Mouse (Mus musculus): ENCODE results near the gene Sipa1l1. TPM values are rescaled to one million over a fixed set of nuclear protein-coding genes. Genes with fewer than 3 reads are reported as not detected.

Gene Sipa1l1
- polyA plus RNA-seq, 1 experiment, result 152 TPM

- peaks cover 29% of the 10 kb centered on the region for H3K4me1 ChIP-seq (ENCODE audit: control insufficient read depth, insufficient read depth, low read length)
- no peak overlapping the region for H3K4me3 ChIP-seq (ENCODE audit: insufficient read depth, low read length)
- TF ChIP-seq POLR2A (IDR thresholded peaks at IDR 0.05; ENCODE audit: extremely low read depth, insufficient read depth, low read length) (no peak), CTCF (IDR thresholded peaks at IDR 0.05; ENCODE audit: extremely low read depth, insufficient read depth, low read length) (no peak)
- no peak overlapping the region for H3K27ac ChIP-seq (ENCODE audit: insufficient read depth, low read length)
Measured at GRCm38 (mm10) chr12:82369402-82370160, 200.5 kb downstream of the Sipa1l1 start.

- H3K4me1 ChIP-seq (ENCODE audit: control insufficient read depth, insufficient read depth, low read length), result peaks cover 31% of the 10 kb centered on the region
- no peak overlapping the region for H3K27ac ChIP-seq (ENCODE audit: insufficient read depth, low read length)
- TF ChIP-seq POLR2A (IDR thresholded peaks at IDR 0.05; ENCODE audit: extremely low read depth, insufficient read depth, low read length) (no peak), CTCF (IDR thresholded peaks at IDR 0.05; ENCODE audit: extremely low read depth, insufficient read depth, low read length) (no peak)
- no peak overlapping the region for H3K4me3 ChIP-seq (ENCODE audit: insufficient read depth, low read length)
Measured at GRCm38 (mm10) chr12:82371266-82371665, 202.1 kb downstream of the Sipa1l1 start.

- Histone ChIP-seq H3K4me3 (ENCODE audit: insufficient read depth, low read length) (no peak overlapping the region), H3K27ac (ENCODE audit: insufficient read depth, low read length) (no peak overlapping the region), H3K4me1 (ENCODE audit: control insufficient read depth, insufficient read depth, low read length) (peaks cover 21% of the 10 kb centered on the region)
- TF ChIP-seq CTCF (IDR thresholded peaks at IDR 0.05; ENCODE audit: extremely low read depth, insufficient read depth, low read length) (no peak), POLR2A (IDR thresholded peaks at IDR 0.05; ENCODE audit: extremely low read depth, insufficient read depth, low read length) (no peak)
Measured at GRCm38 (mm10) chr12:82374020-82374419, 204.9 kb downstream of the Sipa1l1 start.

- Histone ChIP-seq H3K4me1 (ENCODE audit: control insufficient read depth, insufficient read depth, low read length) (peaks cover 13% of the 10 kb centered on the region), H3K4me3 (ENCODE audit: insufficient read depth, low read length) (no peak overlapping the region), H3K27ac (ENCODE audit: insufficient read depth, low read length) (no peak overlapping the region)
- TF ChIP-seq CTCF (IDR thresholded peaks at IDR 0.05; ENCODE audit: extremely low read depth, insufficient read depth, low read length), result no peak
- TF ChIP-seq POLR2A (IDR thresholded peaks at IDR 0.05; ENCODE audit: extremely low read depth, insufficient read depth, low read length), result no peak
Measured at GRCm38 (mm10) chr12:82382932-82383331, 213.8 kb downstream of the Sipa1l1 start.

GRCm38 (mm10) chr12:82384719-82385118 lies 215.6 kb downstream of the Sipa1l1 start:
- no peak for TF ChIP-seq POLR2A (IDR thresholded peaks at IDR 0.05; ENCODE audit: extremely low read depth, insufficient read depth, low read length)
- no peak for TF ChIP-seq CTCF (IDR thresholded peaks at IDR 0.05; ENCODE audit: extremely low read depth, insufficient read depth, low read length)
- Histone ChIP-seq H3K4me3 (ENCODE audit: insufficient read depth, low read length) (no peak overlapping the region), H3K4me1 (ENCODE audit: control insufficient read depth, insufficient read depth, low read length) (peaks cover 13% of the 10 kb centered on the region), H3K27ac (ENCODE audit: insufficient read depth, low read length) (no peak overlapping the region)

GRCm38 (mm10) chr12:82387042-82387441 lies 217.9 kb downstream of the Sipa1l1 start:
- no peak overlapping the region for H3K4me3 ChIP-seq (ENCODE audit: insufficient read depth, low read length)
- TF ChIP-seq CTCF (IDR thresholded peaks at IDR 0.05; ENCODE audit: extremely low read depth, insufficient read depth, low read length) (no peak), POLR2A (IDR thresholded peaks at IDR 0.05; ENCODE audit: extremely low read depth, insufficient read depth, low read length) (no peak)
- peaks cover 10% of the 10 kb centered on the region for H3K4me1 ChIP-seq (ENCODE audit: control insufficient read depth, insufficient read depth, low read length)
- peak overlapping the region; percentile 13; the same call in 1 of the 2 replicates for H3K27ac ChIP-seq (ENCODE audit: insufficient read depth, low read length)

- Histone ChIP-seq H3K4me3 (ENCODE audit: insufficient read depth, low read length) (no peak overlapping the region), H3K4me1 (ENCODE audit: control insufficient read depth, insufficient read depth, low read length) (peaks cover 9% of the 10 kb centered on the region), H3K27ac (ENCODE audit: insufficient read depth, low read length) (peak overlapping the region; percentile 13; the same call in 1 of the 2 replicates)
- TF ChIP-seq POLR2A (IDR thresholded peaks at IDR 0.05; ENCODE audit: extremely low read depth, insufficient read depth, low read length) (no peak), CTCF (IDR thresholded peaks at IDR 0.05; ENCODE audit: extremely low read depth, insufficient read depth, low read length) (no peak)
Measured at GRCm38 (mm10) chr12:82387647-82388046, 218.5 kb downstream of the Sipa1l1 start.

GRCm38 (mm10) chr12:82388144-82388543 lies 219.0 kb downstream of the Sipa1l1 start:
- Histone ChIP-seq H3K27ac (ENCODE audit: insufficient read depth, low read length) (no peak overlapping the region), H3K4me1 (ENCODE audit: control insufficient read depth, insufficient read depth, low read length) (peaks cover 5% of the 10 kb centered on the region; the same call in 1 of the 2 replicates), H3K4me3 (ENCODE audit: insufficient read depth, low read length) (no peak overlapping the region)
- TF ChIP-seq CTCF (IDR thresholded peaks at IDR 0.05; ENCODE audit: extremely low read depth, insufficient read depth, low read length), result no peak
- TF ChIP-seq POLR2A (IDR thresholded peaks at IDR 0.05; ENCODE audit: extremely low read depth, insufficient read depth, low read length), result no peak

- TF ChIP-seq CTCF (IDR thresholded peaks at IDR 0.05; ENCODE audit: extremely low read depth, insufficient read depth, low read length) (no peak), POLR2A (IDR thresholded peaks at IDR 0.05; ENCODE audit: extremely low read depth, insufficient read depth, low read length) (no peak)
- 0 out of 2 replicates have a peak overlapping the region, but pooled peaks have one; percentile 45 for H3K27ac ChIP-seq (ENCODE audit: insufficient read depth, low read length)
Measured at GRCm38 (mm10) chr12:82394118-82394861, 225.2 kb downstream of the Sipa1l1 start.

More at GRCm38 (mm10) chr12:82394118-82394861, 225.2 kb downstream of the Sipa1l1 start:
- Histone ChIP-seq H3K4me1 (ENCODE audit: control insufficient read depth, insufficient read depth, low read length) (peaks cover 9% of the 10 kb centered on the region; the same call in 1 of the 2 replicates), H3K4me3 (ENCODE audit: insufficient read depth, low read length) (no peak overlapping the region)

Data from cortical plate, adult 2 months (tissue).